Mouse (Mus musculus) left cerebral cortex, adult 18-20 months (tissue): ENCODE measurements at regions not wholly inside any gene's neighbourhood (a gene's known extent, or its start where the extent isn't known, plus 50 kb on each side); places are given as distances from the start of the nearest gene placed in this dataset.

ENCODE experiments used
- DNase-seq, 2 experiments: peaks; one replicate each; pipeline ENCODE4 v3.0.0; 2021 to 2022; ENCODE audit warnings: low spot score in 2 of 2, mixed read lengths in 1 of 2

DNA sequence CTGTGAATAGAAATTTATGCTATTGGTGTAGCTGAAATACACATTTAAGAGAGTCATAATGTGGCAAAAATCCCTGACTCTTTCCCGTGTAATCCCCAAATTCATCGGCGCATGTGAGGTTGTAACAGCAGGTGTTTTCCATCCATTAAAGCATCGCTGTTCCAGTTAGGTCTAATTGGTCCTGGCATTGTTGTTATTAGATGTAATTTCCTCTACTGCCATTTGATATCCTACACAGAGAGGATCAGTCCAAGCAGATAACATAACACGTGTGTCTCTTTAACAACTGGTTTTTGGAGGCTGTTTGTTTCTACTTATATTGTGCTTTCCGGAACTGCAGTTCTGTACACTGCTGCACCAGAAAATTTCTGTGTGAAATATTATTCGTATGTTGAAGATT lies 101.8 kb downstream of the Vgll3 start:
- no peak for DNase-seq

DNA sequence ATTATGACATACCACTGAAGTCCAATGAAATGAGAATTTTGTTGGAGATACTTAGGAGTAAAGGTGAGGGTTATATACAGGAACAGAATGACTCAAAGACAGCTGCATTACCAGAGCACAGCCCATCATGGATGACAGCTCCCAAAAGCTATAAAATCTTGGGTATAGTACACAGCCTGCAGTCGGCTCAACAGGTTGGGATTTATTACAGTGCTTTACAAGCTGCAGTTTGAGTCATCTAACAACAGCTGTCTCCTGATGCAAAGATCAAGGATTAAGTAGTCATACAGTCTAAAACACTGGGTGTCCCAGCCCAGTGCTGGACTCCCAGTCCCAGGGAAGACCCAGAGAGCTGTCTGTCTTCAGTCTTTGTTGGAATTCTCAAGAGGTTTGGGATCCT lies 110.9 kb downstream of the Vgll3 start:
- DNase-seq: no peak

DNA sequence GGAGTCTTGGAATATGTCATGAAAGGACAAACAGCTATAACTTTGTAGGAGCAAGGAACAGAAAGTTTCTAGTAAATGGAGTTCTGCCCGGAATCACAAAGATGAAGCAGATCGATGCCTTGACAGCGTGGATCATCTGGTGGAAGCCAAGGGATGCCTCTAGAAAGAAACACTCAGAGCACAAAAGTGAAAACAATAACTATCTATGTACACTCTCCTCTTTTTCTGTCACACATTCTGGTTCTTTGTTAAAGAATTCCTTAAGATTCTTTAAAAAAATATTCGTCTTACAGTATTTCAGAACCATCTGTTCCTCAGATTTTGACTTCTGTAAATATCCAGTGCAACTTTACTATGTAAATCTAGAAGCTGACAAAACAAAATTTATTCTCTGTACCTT lies 148.8 kb downstream of the Vgll3 start:
- no peak for DNase-seq

DNA sequence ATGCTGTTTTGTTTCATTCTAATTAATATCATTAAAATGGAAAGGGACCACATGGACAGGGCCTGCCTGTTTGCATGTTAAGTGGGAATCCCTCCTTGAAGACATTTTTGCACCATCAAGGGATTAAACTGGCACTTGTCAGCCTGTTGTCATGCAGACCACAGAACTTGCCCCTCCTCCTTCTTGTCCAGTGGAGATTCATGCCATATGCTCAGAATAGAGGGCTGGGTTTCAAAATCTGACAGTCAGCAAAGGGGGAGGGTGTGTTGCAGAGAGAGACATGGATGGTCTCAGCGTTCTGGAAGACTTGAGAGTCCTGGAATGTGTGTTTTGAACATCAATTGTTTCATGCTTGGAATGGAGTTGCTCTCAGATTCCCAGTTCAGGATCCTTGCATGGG lies 149.2 kb downstream of the Vgll3 start:
- no peak for DNase-seq

DNA sequence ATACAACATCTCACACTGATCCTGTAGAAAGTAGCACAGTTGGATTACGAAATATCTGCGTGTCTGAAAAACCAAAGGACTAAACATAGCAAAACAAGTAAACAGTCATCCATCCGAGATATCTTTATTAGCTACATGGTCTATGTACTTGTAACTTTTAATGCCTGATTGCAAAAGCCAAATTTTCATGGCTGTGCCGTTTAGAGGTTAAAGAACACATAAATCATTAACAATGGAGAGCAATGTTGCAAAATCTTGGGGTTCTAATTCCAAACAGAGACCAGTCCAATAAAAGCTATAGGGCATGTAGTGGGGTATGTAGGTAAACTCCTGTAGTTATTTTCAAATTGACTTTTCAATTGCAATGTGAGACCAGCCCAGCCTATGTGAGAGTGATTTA lies 162.0 kb downstream of the Vgll3 start:
- DNase-seq: no peak

DNA sequence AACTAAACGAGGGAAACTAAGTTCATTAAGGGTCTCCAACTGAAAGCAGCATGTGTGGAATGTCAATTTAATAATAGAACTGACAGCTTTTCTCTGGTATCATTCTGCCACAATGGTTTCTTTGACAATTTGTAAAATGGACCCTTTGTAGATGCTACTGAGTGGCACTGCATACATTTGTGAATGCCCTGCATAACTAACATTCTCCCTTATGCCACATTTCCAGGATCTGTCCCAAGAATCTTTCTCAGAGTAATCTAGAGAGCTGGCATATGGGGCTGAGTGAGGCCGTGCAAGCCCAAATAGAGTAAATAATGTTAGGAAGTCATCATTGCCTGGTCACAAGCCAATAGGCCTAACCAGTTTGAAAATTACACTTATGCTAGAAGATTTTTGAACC lies 172.1 kb downstream of the Vgll3 start:
- DNase-seq: no peak

DNA sequence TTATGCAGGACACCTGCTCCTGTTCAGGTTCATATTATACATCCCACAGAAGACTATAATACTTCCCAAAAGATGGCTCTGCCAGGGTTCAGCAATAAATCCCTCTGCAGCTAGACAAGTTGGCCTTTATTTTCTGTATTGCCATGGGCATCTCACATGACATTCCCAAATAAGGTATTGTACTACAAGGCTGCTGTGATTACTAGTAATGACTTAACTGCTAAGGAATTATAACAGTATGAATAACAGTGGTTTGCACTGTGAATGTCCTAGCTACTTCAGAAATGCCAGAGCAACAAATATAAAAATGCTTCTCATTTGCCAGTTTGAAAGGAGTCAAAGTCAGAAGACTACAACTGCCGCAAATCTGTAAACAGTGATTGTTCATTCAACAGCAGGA lies 184.3 kb downstream of the Vgll3 start:
- DNase-seq: no peak

DNA sequence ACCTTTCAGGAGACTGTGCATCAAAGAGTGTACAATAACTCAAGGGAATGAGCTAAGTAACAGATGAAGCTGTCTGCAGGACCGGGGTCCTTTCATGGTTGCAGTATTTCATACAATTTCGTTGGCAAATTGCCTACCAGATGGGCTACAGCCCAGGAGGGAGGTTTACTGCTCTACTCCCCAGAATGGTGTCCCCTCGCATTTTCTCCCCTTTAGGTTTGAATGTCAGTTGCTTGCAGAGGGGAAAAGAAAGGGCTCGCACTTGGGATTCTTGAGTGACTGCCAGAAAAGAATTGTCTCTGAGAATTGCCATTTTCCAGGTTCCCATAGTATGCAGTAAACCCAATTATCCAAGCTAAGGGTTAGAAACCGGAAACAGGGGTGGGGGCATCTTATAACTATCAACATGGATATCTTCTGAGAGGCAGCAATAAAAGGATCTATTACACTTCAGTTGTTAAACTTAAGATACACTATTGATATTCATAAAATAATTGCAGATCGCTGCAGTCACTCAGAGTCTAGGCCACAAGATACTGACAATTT lies 185.7 kb downstream of the Vgll3 start:
- DNase-seq: no peak

DNA sequence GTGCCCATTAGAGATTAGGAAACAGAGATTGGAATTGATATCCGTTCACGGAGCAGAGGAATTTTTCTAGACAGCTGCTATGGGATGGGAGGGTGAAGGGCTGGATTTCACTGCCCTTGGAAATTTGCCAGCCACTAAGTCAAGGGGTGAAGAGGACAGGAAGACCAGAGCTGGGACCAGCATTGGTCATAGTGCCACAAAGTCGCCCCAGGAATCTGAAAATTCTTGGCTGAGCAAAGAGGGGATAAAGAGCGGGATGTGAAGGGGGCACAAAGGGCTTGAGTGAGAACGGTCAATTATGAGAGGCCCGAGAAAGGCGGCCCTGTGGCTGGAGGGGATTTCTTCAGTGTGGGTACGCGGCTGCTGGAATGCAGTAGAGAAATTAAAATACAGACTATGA lies 189.6 kb downstream of the Vgll3 start:
- DNase-seq: no peak

DNA sequence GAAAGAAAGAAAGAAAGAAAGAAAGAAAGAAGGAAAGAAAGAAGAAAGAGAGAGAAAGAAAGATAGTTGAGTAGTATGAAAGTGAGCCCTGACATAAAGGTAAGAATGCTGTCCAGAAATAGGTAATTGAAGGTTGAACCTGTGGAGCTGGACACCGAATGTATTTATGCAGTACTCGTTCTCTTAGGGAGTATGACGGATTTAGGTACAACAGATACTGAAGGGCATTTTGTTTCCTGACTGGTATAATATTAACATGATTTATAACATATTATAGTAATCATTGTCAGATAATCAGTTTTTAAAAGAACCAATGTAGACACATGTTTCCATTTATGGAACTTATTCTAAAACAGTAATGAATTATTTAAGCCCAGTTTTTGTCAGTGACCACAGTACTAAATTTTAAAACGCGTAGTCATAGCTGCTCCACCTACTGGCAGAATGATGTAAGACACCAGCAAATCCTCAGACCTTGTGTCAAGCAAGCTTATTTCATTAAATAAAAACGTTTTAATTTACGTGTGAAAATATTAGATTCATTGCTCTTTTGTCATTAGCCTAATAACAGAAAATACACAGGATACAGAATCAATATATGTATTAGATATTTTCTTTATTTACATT lies 191.0 kb downstream of the Vgll3 start:
- peak; percentile 40 to 62 for DNase-seq

DNA sequence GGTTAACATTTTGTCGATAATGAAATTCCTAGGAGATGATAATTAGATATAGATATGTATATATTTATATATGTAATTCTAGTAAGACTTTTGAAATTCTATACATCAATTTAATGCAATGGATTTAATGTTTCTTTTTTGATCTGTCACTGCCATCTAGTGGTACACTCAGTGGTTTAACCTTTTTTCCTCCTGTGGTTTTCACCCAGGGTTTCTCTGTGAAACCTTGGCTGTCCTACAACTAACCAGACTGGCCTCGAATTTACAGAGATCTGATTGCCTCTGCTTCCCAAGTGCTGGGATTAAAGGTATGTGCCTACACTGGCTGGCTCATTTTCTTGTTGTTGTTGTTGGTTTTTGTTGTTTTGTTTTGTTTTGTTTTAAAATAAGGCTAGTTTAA lies 198.6 kb downstream of the Vgll3 start:
- no peak for DNase-seq

DNA sequence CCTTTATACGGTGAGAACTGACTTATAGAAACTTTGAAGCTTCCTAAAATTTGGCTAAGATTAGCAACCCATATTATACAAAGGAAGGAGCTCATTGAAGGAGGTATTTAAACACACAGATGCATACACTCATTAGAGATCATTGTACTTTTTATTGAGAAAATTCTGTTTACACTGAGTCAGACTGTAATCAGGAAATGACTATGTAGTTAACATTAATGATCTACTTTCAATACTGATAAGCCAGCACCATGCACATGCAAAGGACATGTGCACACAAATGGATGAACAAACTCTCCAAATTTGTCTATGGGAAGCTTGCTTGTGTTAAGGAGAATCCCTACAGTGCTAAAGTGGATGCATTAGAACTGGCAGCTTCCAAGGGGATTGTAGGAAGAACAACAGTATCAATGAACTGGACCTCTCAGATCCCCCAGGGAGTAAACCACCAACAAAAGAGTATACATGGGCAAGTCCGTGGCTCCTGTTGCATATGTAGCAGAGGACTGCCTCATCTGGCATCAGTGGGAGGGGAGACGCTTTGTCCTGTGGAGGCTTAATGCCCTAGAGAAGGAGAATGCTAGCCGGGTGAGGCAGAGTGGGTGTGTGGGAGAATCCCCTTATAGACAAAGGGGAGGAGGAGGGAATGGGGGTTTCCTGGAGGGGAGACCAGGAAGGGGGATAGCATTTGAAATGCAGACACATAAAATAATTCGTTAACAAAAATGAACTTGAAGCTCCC lies 200.0 kb downstream of the Vgll3 start:
- no peak for DNase-seq

DNA sequence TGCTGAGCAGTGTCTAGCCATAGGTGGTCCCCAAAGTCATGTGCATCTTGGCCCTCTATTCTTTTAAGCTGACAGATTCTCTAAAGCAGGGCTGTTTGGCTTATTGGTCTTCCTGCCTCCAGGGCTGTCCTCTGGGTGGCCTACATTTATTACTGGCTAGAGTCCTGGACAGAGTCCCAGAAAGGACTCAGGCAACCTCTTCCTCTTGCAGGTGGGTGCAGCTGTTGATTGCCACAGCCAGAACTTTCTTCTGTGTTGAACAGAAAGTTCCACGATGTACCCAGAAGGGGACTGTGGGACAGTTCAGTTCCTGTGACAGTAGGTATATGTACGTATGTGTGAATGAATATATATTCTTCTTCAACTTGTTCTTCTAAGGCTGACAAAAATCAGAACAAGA lies 202.0 kb downstream of the Vgll3 start:
- no peak for DNase-seq

DNA sequence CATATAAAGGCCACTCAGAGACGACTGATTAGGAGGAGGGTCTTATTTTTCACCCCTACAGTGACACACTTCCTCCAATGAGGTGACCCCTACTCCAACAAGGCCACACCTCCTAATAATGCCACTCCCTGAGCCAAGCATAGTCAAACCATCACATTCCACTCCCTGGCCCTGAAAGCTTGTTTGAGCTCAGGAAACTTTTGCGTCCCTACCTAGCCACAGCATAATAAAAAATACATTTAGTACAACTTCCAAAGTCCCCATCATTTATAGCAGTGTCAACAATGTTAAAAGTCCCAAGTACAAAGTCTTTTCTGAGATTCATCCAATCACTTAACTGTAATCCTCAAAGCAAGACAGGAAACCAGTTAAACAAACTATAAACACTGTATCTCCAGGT lies 208.3 kb downstream of the Vgll3 start:
- DNase-seq: no peak
